Mouse (Mus musculus): ENCODE results near the gene Tnfrsf25.

- TF ChIP-seq EP300 (IDR thresholded peaks at IDR 0.05; ENCODE audit: low read depth) (no peak), CTCF (IDR thresholded peaks at IDR 0.05; ENCODE audit: low read depth) (no peak)
These were observed 1.7 kb upstream of the Tnfrsf25 start for GRCm38 (mm10) chr4:152114080-152114479.
